Mouse (Mus musculus) limb, embryonic 15.5 days (tissue): Measurements from ENCODE around the gene Mrpl49. TPM values are rescaled to one million over a fixed set of nuclear protein-coding genes. Genes with fewer than 3 reads are reported as not detected.

Experiments
- ATAC-seq: fragments of 200-750 bp; cut with Nextera tagmentation; 2 replicates; pipeline ENCODE4 v1.8.0; 2017; ENCODE audit warnings: low read depth, moderate TSS enrichment; ENCODE audit not compliant: insufficient number of reproducible peaks, low FRiP score, low TSS enrichment
- H3K27ac ChIP-seq: fragments of 300-500 bp; sonication (generic); 2 replicates; pipeline ENCODE4 v1.5.1; 2015; ENCODE audit warnings: moderate library complexity, mild to moderate bottlenecking, inconsistent platforms
- H3K27me3 ChIP-seq: fragments of 300-500 bp; sonication (generic); 2 replicates; pipeline ENCODE4 v1.6.1; 2015; ENCODE audit warnings: inconsistent platforms
- H3K36me3 ChIP-seq: fragments of 300-500 bp; sonication (generic); 2 replicates; pipeline ENCODE4 v1.6.1; 2015; ENCODE audit warnings: inconsistent platforms
- H3K4me1 ChIP-seq: fragments of 300-500 bp; sonication (generic); 2 replicates; pipeline ENCODE4 v1.6.1; 2015; ENCODE audit warnings: inconsistent platforms
- H3K4me2 ChIP-seq: fragments of 300-500 bp; sonication (generic); 2 replicates; pipeline ENCODE4 v1.6.1; 2015; ENCODE audit warnings: mild to moderate bottlenecking, inconsistent platforms
- H3K4me3 ChIP-seq: fragments of 300-500 bp; sonication (generic); 2 replicates; pipeline ENCODE4 v1.5.1; 2015; ENCODE audit warnings: mild to moderate bottlenecking, inconsistent platforms
- H3K9ac ChIP-seq: fragments of 300-500 bp; sonication (generic); 2 replicates; pipeline ENCODE4 v1.6.1; 2015; ENCODE audit warnings: inconsistent platforms
- H3K9me3 ChIP-seq: fragments of 300-500 bp; sonication (generic); 2 replicates; pipeline ENCODE4 v1.6.1; 2016; ENCODE audit warnings: inconsistent platforms
- WGBS: fragments of 180-500 bp; shearing (Covaris S2); methylation state at CpG from one replicate; pipeline ENCODE4 v1.1.7; 2015; 5-methylcytosine and 5-hydroxymethylcytosine counted together
- polyA plus RNA-seq: library from polyadenylated mRNA; unstranded; fragments of >200 nt; fragmentation: Nextera tagmentation; extraction: Ambion mirVana; gene quantifications from 2 replicates; pipeline ENCODE4 v1.2.1, GENCODE M21; 2015

Gene Mrpl49
- polyA plus RNA-seq, 1 experiment from 2014 or later, result 67.5 TPM

GRCm38 (mm10) chr19:6079983-6080480, 22.4 kb upstream of the Mrpl49 start, which contains the start of gene Tmem262:
Gene Tmem262 (plus strand): TSS chr19:6080033.
- no peaks in the 10 kb centered on the region for H3K27me3 ChIP-seq
- H3K27ac ChIP-seq, result no peak within 1 kb of the TSS
- no peaks in the 10 kb centered on the region for H3K9me3 ChIP-seq
- no peak for ATAC-seq
- no peak within 1 kb of the TSS for H3K9ac ChIP-seq
- H3K36me3 ChIP-seq, result peaks cover 40% of the 10 kb centered on the region
- H3K4me3 ChIP-seq, result no peak within 1 kb of the TSS
- 93% methylated on average over 12 of the region's 12 CpGs for WGBS
- peaks cover 23% of the 10 kb centered on the region for H3K4me1 ChIP-seq
- no peak within 1 kb of the TSS for H3K4me2 ChIP-seq

GRCm38 (mm10) chr19:6076564-6077393, 19.2 kb upstream of the Mrpl49 start, which contains the start of gene Vps51:
Gene Vps51 (minus strand): TSS chr19:6077231.
- WGBS, result under 1% methylated on average over 33 of the region's 33 CpGs
- Histone ChIP-seq H3K9ac (peak within 1 kb of the TSS; percentile 85), H3K36me3 (peaks cover 43% of the 10 kb centered on the region), H3K4me1 (peaks cover 13% of the 10 kb centered on the region), H3K9me3 (no peaks in the 10 kb centered on the region), H3K4me3 (peak within 1 kb of the TSS; percentile 90), H3K27me3 (no peaks in the 10 kb centered on the region), H3K27ac (peak within 1 kb of the TSS; percentile 90), H3K4me2 (peak within 1 kb of the TSS; percentile 70)
- ATAC-seq, result peak; percentile 80

DNA sequence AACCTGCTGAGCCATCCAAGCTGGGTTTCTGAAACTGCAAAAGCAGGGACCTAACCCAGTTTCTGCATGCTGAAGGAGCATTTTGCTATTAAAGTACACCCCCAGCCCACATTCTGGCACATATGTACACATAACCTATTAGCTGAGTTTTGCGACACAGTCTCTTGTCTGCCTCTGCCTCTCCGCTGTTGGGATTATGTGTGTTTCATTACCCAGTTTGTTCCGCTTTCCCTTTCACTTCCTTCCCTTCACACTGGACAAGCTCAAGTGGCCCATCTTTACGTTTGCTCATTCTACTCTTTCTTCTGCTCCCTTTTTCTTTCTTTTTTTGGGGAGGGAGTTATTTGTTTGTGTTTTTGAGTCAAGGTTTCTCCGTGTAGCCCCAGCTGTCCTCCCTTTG, 16.3 kb upstream of the Mrpl49 start:
- Histone ChIP-seq H3K4me1 (peaks cover 13% of the 10 kb centered on the region), H3K36me3 (peaks cover 45% of the 10 kb centered on the region), H3K9ac (no peak overlapping the region), H3K9me3 (no peaks in the 10 kb centered on the region), H3K27me3 (no peaks in the 10 kb centered on the region), H3K4me3 (no peak overlapping the region), H3K27ac (no peak overlapping the region), H3K4me2 (no peak overlapping the region)
- WGBS, result 91% methylated on average over 5 of the region's 5 CpGs
- ATAC-seq, result no peak

GRCm38 (mm10) chr19:6071261-6071660, 13.7 kb upstream of the Mrpl49 start:
- H3K27ac ChIP-seq, result no peak overlapping the region

GRCm38 (mm10) chr19:6070571-6071250, 13.1 kb upstream of the Mrpl49 start:
- Histone ChIP-seq H3K4me2 (no peak overlapping the region), H3K4me3 (no peak overlapping the region), H3K27me3 (no peaks in the 10 kb centered on the region), H3K27ac (no peak overlapping the region), H3K36me3 (peaks cover 48% of the 10 kb centered on the region), H3K4me1 (peaks cover 28% of the 10 kb centered on the region), H3K9ac (no peak overlapping the region), H3K9me3 (no peaks in the 10 kb centered on the region)
- 90% methylated on average over 31 of the region's 31 CpGs for WGBS
- no peak for ATAC-seq

More at GRCm38 (mm10) chr19:6071261-6071660, 13.7 kb upstream of the Mrpl49 start:
- H3K36me3 ChIP-seq, result peaks cover 48% of the 10 kb centered on the region
- whole genome bisulfite sequencing, result 92% methylated on average over 19 of the region's 19 CpGs
- peaks cover 31% of the 10 kb centered on the region for H3K4me1 ChIP-seq
- H3K9ac ChIP-seq, result no peak overlapping the region
- H3K9me3 ChIP-seq, result no peaks in the 10 kb centered on the region
- H3K4me2 ChIP-seq, result no peak overlapping the region
- no peaks in the 10 kb centered on the region for H3K27me3 ChIP-seq
- no peak for ATAC-seq
- H3K4me3 ChIP-seq, result no peak overlapping the region

DNA sequence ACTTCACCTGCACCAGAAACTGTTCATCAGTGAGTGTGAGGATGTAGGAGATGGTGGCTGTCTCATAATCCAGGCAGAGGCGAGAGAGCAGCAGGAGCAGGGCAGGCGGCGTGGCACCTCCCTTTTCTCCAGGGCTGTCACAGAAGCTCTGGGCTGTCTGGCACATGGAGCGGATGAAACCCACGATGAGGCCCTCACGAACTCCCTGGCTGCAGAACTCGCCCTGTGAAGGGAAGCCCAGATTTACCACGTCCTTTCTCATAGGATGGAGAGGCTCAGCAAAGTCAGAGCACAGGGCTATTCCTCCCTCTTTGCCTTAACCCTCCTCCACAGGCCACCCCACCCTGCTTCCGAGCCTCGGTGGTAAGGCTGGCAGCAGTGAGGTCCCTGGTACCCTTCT, 12.3 kb upstream of the Mrpl49 start:
- no peak for ATAC-seq
- Histone ChIP-seq H3K4me1 (peaks cover 23% of the 10 kb centered on the region), H3K36me3 (peaks cover 47% of the 10 kb centered on the region), H3K4me2 (no peak overlapping the region), H3K9ac (no peak overlapping the region), H3K27me3 (no peaks in the 10 kb centered on the region), H3K9me3 (no peaks in the 10 kb centered on the region), H3K27ac (no peak overlapping the region), H3K4me3 (no peak overlapping the region)
- WGBS, result 90% methylated on average over 10 of the region's 10 CpGs

- H3K36me3 ChIP-seq, result peaks cover 40% of the 10 kb centered on the region
- no peaks in the 10 kb centered on the region for H3K27me3 ChIP-seq
- ATAC-seq, result no peak
- H3K27ac ChIP-seq, result no peak overlapping the region
- WGBS, result 79% methylated on average over 4 of the region's 4 CpGs
- H3K9ac ChIP-seq, result no peak overlapping the region
- H3K9me3 ChIP-seq, result no peaks in the 10 kb centered on the region
- H3K4me1 ChIP-seq, result peaks cover 23% of the 10 kb centered on the region
- no peak overlapping the region for H3K4me3 ChIP-seq
- no peak overlapping the region for H3K4me2 ChIP-seq
These were observed 11.4 kb upstream of the Mrpl49 start for GRCm38 (mm10) chr19:6068951-6069350.

- ATAC-seq, result peak; percentile 81
- Histone ChIP-seq H3K4me3 (peak within 1 kb of the TSS; percentile 45), H3K9me3 (no peaks in the 10 kb centered on the region), H3K4me1 (peaks cover 23% of the 10 kb centered on the region), H3K36me3 (peaks cover 33% of the 10 kb centered on the region), H3K27me3 (no peaks in the 10 kb centered on the region), H3K4me2 (peak within 1 kb of the TSS; percentile 82), H3K27ac (peak within 1 kb of the TSS; percentile 72), H3K9ac (peak within 1 kb of the TSS; percentile 41)
- WGBS, result 9% methylated on average over 33 of the region's 33 CpGs
These were observed 10.3 kb upstream of the Mrpl49 start, which contains the start of gene Tm7sf2 for GRCm38 (mm10) chr19:6067724-6068415. Gene Tm7sf2 (minus strand): TSS chr19:6068373.

DNA sequence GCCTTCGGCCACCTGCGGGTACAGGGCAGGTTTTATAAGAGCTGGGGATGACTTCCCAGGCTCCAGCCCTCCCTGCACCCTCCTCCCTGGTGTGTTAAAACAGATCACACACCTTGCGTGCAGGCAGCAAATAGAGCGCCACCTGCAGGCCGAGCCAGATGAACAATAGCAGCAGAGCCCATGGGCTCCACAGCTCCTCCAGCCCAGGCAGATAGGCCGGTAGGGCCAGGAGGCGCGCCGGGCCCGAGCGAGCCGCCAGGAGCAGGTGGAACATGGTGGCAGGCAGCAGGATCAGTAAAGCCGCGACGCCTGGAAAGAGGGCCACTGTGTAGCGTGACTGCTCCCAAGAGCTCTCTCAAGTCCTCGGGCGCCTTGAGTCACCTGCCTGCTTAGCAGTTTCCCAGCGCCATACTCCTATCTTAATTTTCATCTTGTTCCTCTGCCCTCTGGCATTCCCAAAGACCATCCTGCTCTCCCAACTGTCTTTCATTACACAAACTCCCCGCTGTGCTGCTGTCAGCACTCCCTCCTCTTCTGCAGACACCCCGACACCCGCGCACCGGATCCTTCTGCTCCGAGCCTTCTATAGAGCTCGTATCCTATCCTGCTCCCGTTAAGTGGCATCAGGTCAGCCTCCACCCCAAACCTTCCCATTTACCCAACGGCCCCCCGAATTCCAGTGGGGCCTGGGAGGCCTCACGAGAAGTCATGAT, 9.6 kb upstream of the Mrpl49 start:
- under 1% methylated on average over 30 of the region's 30 CpGs for WGBS
- H3K27me3 ChIP-seq, result no peaks in the 10 kb centered on the region
- H3K9ac ChIP-seq, result peak overlapping the region; percentile 41
- H3K9me3 ChIP-seq, result no peaks in the 10 kb centered on the region
- peak overlapping the region; percentile 82 for H3K4me2 ChIP-seq
- peak overlapping the region; percentile 72 for H3K27ac ChIP-seq
- peak; percentile 30; the same call in 1 of the 2 replicates for ATAC-seq
- peaks cover 30% of the 10 kb centered on the region for H3K4me1 ChIP-seq
- H3K4me3 ChIP-seq, result peak overlapping the region; percentile 45
- peaks cover 28% of the 10 kb centered on the region for H3K36me3 ChIP-seq

GRCm38 (mm10) chr19:6066571-6066970, 9.0 kb upstream of the Mrpl49 start:
- H3K27ac ChIP-seq, result peak overlapping the region; percentile 72; the same call in 1 of the 2 replicates
- H3K4me2 ChIP-seq, result peak overlapping the region; percentile 82
- H3K4me3 ChIP-seq, result peak overlapping the region; percentile 45
- H3K9me3 ChIP-seq, result no peaks in the 10 kb centered on the region
- no peaks in the 10 kb centered on the region for H3K27me3 ChIP-seq
- H3K9ac ChIP-seq, result peak overlapping the region; percentile 41
- H3K36me3 ChIP-seq, result peaks cover 28% of the 10 kb centered on the region
- H3K4me1 ChIP-seq, result peaks cover 36% of the 10 kb centered on the region
- no peak for ATAC-seq
- WGBS, result 35% methylated on average over 5 of the region's 5 CpGs

GRCm38 (mm10) chr19:6063081-6063480, 5.5 kb upstream of the Mrpl49 start:
- 92% methylated on average over 6 of the region's 6 CpGs for WGBS
- no peak overlapping the region for H3K9ac ChIP-seq
- H3K9me3 ChIP-seq, result no peaks in the 10 kb centered on the region
- no peak for ATAC-seq
- H3K4me2 ChIP-seq, result no peak overlapping the region
- H3K4me1 ChIP-seq, result peaks cover 46% of the 10 kb centered on the region
- no peak overlapping the region for H3K27ac ChIP-seq
- peaks cover 10% of the 10 kb centered on the region for H3K36me3 ChIP-seq
- no peaks in the 10 kb centered on the region for H3K27me3 ChIP-seq
- H3K4me3 ChIP-seq, result no peak overlapping the region
